Mouse (Mus musculus) gonadal fat pad, adult 2 months (tissue): ENCODE results near the gene Fam171a1. TPM values are rescaled to one million over a fixed set of nuclear protein-coding genes. Genes with fewer than 3 reads are reported as not detected.

Experiments used
- DNase-seq: peaks from one replicate; pipeline ENCODE4 v3.0.0-alpha.2; 2012; ENCODE audit warnings: low read depth
- polyA plus RNA-seq: library from polyadenylated mRNA; depleted of rRNA; stranded (reverse); fragments of >200 nt; gene quantifications from 2 replicates; pipeline ENCODE4 v1.2.3, GENCODE M21; 2012; rRNA removed

Fam171a1 gene
- polyA plus RNA-seq, 1 experiment = 22.1 TPM

DNA sequence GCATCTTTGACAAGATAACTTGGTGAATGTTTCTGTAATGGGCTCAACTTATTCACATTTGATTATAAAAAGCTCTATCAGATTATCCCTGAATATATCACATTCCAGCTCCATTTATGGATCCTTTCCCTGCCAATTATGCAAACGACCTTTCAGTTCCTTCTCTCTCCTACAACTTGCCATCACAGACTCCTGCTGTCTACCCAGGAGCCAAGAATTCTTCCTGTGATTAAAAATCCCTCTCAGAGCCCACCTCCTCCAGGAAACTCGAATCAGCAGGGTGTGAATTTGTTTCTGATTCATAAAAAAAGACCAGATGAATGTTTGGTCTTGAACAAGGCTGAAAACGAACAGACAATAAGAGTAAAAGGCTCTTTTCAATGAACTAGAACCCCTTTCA, 153.9 kb downstream of the Fam171a1 start:
- no peak for DNase-seq

DNA sequence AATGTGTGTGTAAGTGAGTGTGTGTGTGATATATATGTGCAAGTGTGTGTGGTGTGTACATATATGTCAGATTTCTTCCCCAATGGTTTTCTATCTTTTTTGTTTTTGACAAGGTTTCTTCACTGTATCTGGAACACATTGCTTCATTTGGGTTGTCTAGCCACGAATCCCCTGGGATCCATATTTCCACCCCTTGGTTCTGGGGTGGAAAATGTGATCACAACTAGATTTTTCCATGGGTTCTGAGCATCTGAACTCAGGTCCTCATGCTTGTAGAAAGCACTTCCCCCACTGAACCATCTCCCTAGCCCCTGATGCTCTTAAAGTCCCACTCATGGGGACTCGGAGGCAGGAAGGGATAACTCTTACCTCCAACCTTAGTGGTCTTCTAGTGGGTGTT, 159.3 kb downstream of the Fam171a1 start:
- DNase-seq = no peak

DNA sequence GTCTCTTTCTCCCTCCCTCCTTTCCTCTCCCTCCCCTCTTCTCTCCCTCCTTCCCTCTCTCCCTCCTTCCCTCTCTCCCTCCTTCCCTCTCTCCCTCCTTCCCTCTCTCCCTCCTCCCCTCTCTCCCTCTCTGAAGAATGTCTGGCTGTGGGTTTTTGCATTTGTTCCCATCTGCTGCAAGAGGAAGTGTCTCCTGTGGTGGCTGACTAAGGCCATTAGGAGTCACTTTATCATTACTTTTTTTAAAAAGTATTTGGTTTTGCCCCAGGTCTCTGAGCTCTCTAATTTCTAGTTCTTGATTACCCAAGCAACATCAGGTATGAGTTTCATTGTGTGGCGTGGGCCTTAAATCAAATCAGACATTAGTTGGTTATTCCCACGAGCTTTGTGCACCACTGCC, 162.1 kb downstream of the Fam171a1 start:
- no peak for DNase-seq

Other genes with a start within 250 kb of the Fam171a1 start
- 10.2 and 12.0 TPM in 2 replicates for gene Nmt2, start 170.0 kb downstream of the Fam171a1 start, polyA plus RNA-seq
- gene Rpp38, start 218.4 kb downstream of the Fam171a1 start, polyA plus RNA-seq = 6.2 and 6.5 TPM in 2 replicates
- 30.9 and 73.5 TPM in 2 replicates for gene Acbd7, start 221.9 kb downstream of the Fam171a1 start, polyA plus RNA-seq